Mouse (Mus musculus): ENCODE data around the gene Mdh2.

GRCm38 (mm10) chr5:135835492-135835858, 57.2 kb downstream of the Mdh2 start:
- TF ChIP-seq CTCF (IDR thresholded peaks at IDR 0.05; ENCODE audit: low read depth): no peak
- no peak for TF ChIP-seq EP300 (IDR thresholded peaks at IDR 0.05; ENCODE audit: low read depth)

All from heart, postnatal 0 days (tissue).